Mouse (Mus musculus): ENCODE results near the gene Prkca. TPM values are rescaled to one million over a fixed set of nuclear protein-coding genes. Genes with fewer than 3 reads are reported as not detected.
A peak's percentile ranks its signal among the peaks of the same experiment; 100 is the strongest.

Gene Prkca
- 5.1 and 6.5 TPM in 2 replicates for polyA plus RNA-seq (2015; fragmentation: Nextera tagmentation; extraction: Ambion mirVana)

- Histone ChIP-seq H3K9me3 (replicated peaks; ENCODE audit: control insufficient read depth, low read length, poor library complexity, severe bottlenecking) (no peaks in the 10 kb centered on the region), H3K4me2 (ENCODE audit: low read length) (peak within 1 kb of the TSS; percentile 95), H3K9ac (ENCODE audit: low read depth, low read length) (peak within 1 kb of the TSS; percentile 96), H3K36me3 (ENCODE audit: control insufficient read depth, insufficient read depth, low read length) (no peaks in the 10 kb centered on the region), H3K4me1 (ENCODE audit: control insufficient read depth, insufficient read depth, low read length) (peaks cover 22% of the 10 kb centered on the region), H3K4me3 (ENCODE audit: low read depth, low read length) (peak within 1 kb of the TSS; percentile 79), H3K27me3 (ENCODE audit: control insufficient read depth, insufficient read depth, low read depth, low read length) (no peaks in the 10 kb centered on the region), H3K27ac (ENCODE audit: low read length) (peak within 1 kb of the TSS; percentile 92)
- 0% methylated on average over 41 of the region's 63 CpGs for WGBS
- peak; percentile 96 for ATAC-seq
These were observed at the start of gene Prkca for GRCm38 (mm10) chr11:108343789-108344462. Prkca (minus strand) TSS chr11:108343928.

GRCm38 (mm10) chr11:108385666-108386024 is 41.9 kb upstream of the Prkca start:
- ATAC-seq = no peak
- H3K9me3 ChIP-seq (replicated peaks; ENCODE audit: control insufficient read depth, low read length, poor library complexity, severe bottlenecking) = no peaks in the 10 kb centered on the region
- H3K4me2 ChIP-seq (ENCODE audit: low read length) = no peak overlapping the region
- H3K36me3 ChIP-seq (ENCODE audit: control insufficient read depth, insufficient read depth, low read length) = no peaks in the 10 kb centered on the region
- peaks cover 4% of the 10 kb centered on the region for H3K4me1 ChIP-seq (ENCODE audit: control insufficient read depth, insufficient read depth, low read length)
- H3K27me3 ChIP-seq (ENCODE audit: control insufficient read depth, insufficient read depth, low read depth, low read length) = no peaks in the 10 kb centered on the region
- 93% methylated on average over 1 of the region's 1 CpGs for WGBS
- no peak overlapping the region for H3K9ac ChIP-seq (ENCODE audit: low read depth, low read length)
- H3K4me3 ChIP-seq (ENCODE audit: low read depth, low read length) = no peak overlapping the region
- no peak overlapping the region for H3K27ac ChIP-seq (ENCODE audit: low read length)

DNA sequence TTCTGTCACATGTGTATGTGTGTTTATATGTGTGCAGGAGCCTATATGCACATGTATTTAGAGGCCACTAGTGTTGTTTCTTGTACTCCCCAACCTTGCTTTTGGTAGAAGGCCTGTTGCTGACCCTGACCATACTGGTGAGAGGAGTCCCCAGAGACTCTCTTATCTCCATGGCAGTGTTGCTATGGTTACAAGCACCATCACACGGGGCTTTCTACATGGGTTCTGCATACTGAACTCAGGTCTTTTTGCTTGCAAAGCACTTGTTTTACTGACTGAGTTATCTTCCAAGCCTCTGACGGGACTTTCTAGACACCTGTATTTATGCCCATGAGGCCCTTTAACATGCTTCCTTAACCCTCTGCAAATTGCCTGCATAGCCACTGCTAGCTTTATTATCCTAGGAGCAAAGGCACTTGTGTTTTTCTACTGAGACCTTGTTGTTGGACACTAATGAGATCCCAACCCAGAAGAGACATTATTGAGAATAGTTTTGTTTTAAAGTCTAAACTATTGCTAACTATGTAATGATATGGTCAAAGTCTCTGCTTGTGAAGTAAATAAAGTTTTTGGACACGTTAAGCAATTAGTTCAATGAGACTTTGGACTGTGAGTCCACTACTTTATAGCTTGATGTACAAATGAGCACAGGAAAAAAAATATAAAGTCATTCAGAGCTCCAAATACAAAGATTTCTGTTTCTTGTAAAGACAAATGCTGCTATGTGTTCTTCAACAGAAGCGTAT is 41.4 kb upstream of the Prkca start:
- H3K4me2 ChIP-seq (ENCODE audit: low read length) = no peak overlapping the region
- H3K27ac ChIP-seq (ENCODE audit: low read length) = no peak overlapping the region
- no peak for ATAC-seq
- 56% methylated on average over 4 of the region's 4 CpGs for WGBS
- no peak overlapping the region for H3K9ac ChIP-seq (ENCODE audit: low read depth, low read length)
- H3K4me3 ChIP-seq (ENCODE audit: low read depth, low read length) = no peak overlapping the region
- peaks cover 4% of the 10 kb centered on the region for H3K4me1 ChIP-seq (ENCODE audit: control insufficient read depth, insufficient read depth, low read length)
- no peaks in the 10 kb centered on the region for H3K27me3 ChIP-seq (ENCODE audit: control insufficient read depth, insufficient read depth, low read depth, low read length)
- H3K9me3 ChIP-seq (replicated peaks; ENCODE audit: control insufficient read depth, low read length, poor library complexity, severe bottlenecking) = no peaks in the 10 kb centered on the region
- H3K36me3 ChIP-seq (ENCODE audit: control insufficient read depth, insufficient read depth, low read length) = no peaks in the 10 kb centered on the region

DNA sequence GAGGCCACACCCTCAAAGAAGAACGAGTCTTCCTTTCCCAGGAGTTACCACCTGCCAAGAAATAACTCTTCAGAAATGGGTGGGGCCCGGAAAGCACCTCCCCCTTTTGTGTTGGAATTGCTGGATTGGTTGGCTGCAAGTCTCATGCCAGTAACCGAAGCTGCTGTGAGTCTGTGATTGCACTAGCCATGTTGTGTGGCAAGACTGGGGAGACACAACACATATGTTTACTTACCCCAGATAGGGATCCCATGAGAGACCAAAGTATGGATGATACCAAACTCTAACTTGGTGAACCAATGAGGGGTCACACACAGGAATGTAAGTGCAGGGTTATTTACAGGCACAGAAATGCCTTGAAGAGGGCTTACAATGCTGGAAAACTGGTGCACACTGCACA is 38.9 kb upstream of the Prkca start:
- Histone ChIP-seq H3K27me3 (ENCODE audit: control insufficient read depth, insufficient read depth, low read depth, low read length) (no peaks in the 10 kb centered on the region), H3K4me2 (ENCODE audit: low read length) (no peak overlapping the region), H3K4me1 (ENCODE audit: control insufficient read depth, insufficient read depth, low read length) (peaks cover 7% of the 10 kb centered on the region), H3K4me3 (ENCODE audit: low read depth, low read length) (no peak overlapping the region), H3K9ac (ENCODE audit: low read depth, low read length) (no peak overlapping the region), H3K9me3 (replicated peaks; ENCODE audit: control insufficient read depth, low read length, poor library complexity, severe bottlenecking) (no peaks in the 10 kb centered on the region), H3K36me3 (ENCODE audit: control insufficient read depth, insufficient read depth, low read length) (no peaks in the 10 kb centered on the region), H3K27ac (ENCODE audit: low read length) (no peak overlapping the region)
- WGBS = 85% methylated on average over 3 of the region's 3 CpGs
- no peak for ATAC-seq

GRCm38 (mm10) chr11:108378363-108378751 is 34.6 kb upstream of the Prkca start:
- no peak overlapping the region for H3K27ac ChIP-seq (ENCODE audit: low read length)
- no peaks in the 10 kb centered on the region for H3K9me3 ChIP-seq (replicated peaks; ENCODE audit: control insufficient read depth, low read length, poor library complexity, severe bottlenecking)
- no peaks in the 10 kb centered on the region for H3K36me3 ChIP-seq (ENCODE audit: control insufficient read depth, insufficient read depth, low read length)
- no peak for ATAC-seq
- 75% methylated on average over 4 of the region's 4 CpGs for WGBS
- peaks cover 5% of the 10 kb centered on the region; the same call in 1 of the 2 replicates for H3K4me1 ChIP-seq (ENCODE audit: control insufficient read depth, insufficient read depth, low read length)
- H3K4me3 ChIP-seq (ENCODE audit: low read depth, low read length) = no peak overlapping the region
- no peak overlapping the region for H3K9ac ChIP-seq (ENCODE audit: low read depth, low read length)
- H3K4me2 ChIP-seq (ENCODE audit: low read length) = no peak overlapping the region
- H3K27me3 ChIP-seq (ENCODE audit: control insufficient read depth, insufficient read depth, low read depth, low read length) = no peaks in the 10 kb centered on the region

DNA sequence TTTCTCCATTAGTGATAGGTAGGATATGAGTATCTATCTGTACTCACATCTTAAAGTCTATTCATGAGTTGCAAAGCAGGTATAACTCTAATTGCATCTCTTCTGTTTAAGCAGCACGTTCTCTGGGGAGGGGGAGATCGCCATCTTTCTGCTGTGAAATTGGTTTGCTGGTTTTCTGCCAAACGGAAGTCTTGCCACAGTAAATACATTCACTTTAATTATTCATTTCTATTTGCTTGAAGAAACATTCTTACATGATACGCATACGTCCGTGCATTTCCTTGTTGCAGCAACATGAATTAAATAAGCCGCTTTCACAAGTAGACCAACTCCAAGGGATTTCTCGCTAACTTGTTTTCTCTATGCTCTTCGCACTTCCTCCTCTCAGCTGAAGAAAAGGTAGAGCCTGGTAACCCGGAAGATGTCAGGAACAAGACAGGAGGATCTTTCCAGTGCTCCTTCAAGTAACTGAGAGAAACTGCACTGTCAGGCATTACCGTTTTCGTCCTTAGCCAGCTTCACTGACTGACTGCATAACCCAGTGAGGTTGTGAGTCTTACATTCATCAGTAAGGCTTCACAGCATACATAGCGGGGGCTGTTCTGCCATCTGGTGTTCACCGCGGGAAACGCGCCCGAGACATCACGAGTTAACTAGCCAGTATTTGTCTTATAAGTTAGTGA is 34.1 kb upstream of the Prkca start:
- WGBS = 30% methylated on average over 19 of the region's 19 CpGs
- ATAC-seq = peak; percentile 93
- Histone ChIP-seq H3K36me3 (ENCODE audit: control insufficient read depth, insufficient read depth, low read length) (no peaks in the 10 kb centered on the region), H3K4me3 (ENCODE audit: low read depth, low read length) (peak overlapping the region; percentile 9; the same call in 1 of the 2 replicates), H3K27ac (ENCODE audit: low read length) (0 out of 2 replicates have a peak overlapping the region, but pooled peaks have one; percentile 43), H3K27me3 (ENCODE audit: control insufficient read depth, insufficient read depth, low read depth, low read length) (no peaks in the 10 kb centered on the region), H3K9ac (ENCODE audit: low read depth, low read length) (0 out of 2 replicates have a peak overlapping the region, but pooled peaks have one; percentile 22), H3K4me2 (ENCODE audit: low read length) (peak overlapping the region; percentile 43), H3K9me3 (replicated peaks; ENCODE audit: control insufficient read depth, low read length, poor library complexity, severe bottlenecking) (no peaks in the 10 kb centered on the region), H3K4me1 (ENCODE audit: control insufficient read depth, insufficient read depth, low read length) (peaks cover 5% of the 10 kb centered on the region; the same call in 1 of the 2 replicates)

GRCm38 (mm10) chr11:108376815-108377214 is 33.1 kb upstream of the Prkca start:
- Histone ChIP-seq H3K27ac (ENCODE audit: low read length) (no peak overlapping the region), H3K4me2 (ENCODE audit: low read length) (no peak overlapping the region), H3K4me1 (ENCODE audit: control insufficient read depth, insufficient read depth, low read length) (peaks cover 5% of the 10 kb centered on the region; the same call in 1 of the 2 replicates), H3K27me3 (ENCODE audit: control insufficient read depth, insufficient read depth, low read depth, low read length) (no peaks in the 10 kb centered on the region), H3K9me3 (replicated peaks; ENCODE audit: control insufficient read depth, low read length, poor library complexity, severe bottlenecking) (no peaks in the 10 kb centered on the region), H3K36me3 (ENCODE audit: control insufficient read depth, insufficient read depth, low read length) (no peaks in the 10 kb centered on the region), H3K4me3 (ENCODE audit: low read depth, low read length) (no peak overlapping the region), H3K9ac (ENCODE audit: low read depth, low read length) (no peak overlapping the region)
- 90% methylated on average over 7 of the region's 7 CpGs for WGBS
- ATAC-seq = no peak

GRCm38 (mm10) chr11:108367046-108367445 is 23.3 kb upstream of the Prkca start:
- Histone ChIP-seq H3K4me3 (ENCODE audit: low read depth, low read length) (no peak overlapping the region), H3K4me1 (ENCODE audit: control insufficient read depth, insufficient read depth, low read length) (no peaks in the 10 kb centered on the region), H3K4me2 (ENCODE audit: low read length) (no peak overlapping the region), H3K9me3 (replicated peaks; ENCODE audit: control insufficient read depth, low read length, poor library complexity, severe bottlenecking) (no peaks in the 10 kb centered on the region), H3K27ac (ENCODE audit: low read length) (no peak overlapping the region), H3K9ac (ENCODE audit: low read depth, low read length) (no peak overlapping the region), H3K36me3 (ENCODE audit: control insufficient read depth, insufficient read depth, low read length) (no peaks in the 10 kb centered on the region), H3K27me3 (ENCODE audit: control insufficient read depth, insufficient read depth, low read depth, low read length) (no peaks in the 10 kb centered on the region)
- 71% methylated on average over 1 of the region's 1 CpGs for WGBS
- no peak for ATAC-seq

GRCm38 (mm10) chr11:108365600-108365999 is 21.9 kb upstream of the Prkca start:
- Histone ChIP-seq H3K4me2 (ENCODE audit: low read length) (no peak overlapping the region), H3K27me3 (ENCODE audit: control insufficient read depth, insufficient read depth, low read depth, low read length) (no peaks in the 10 kb centered on the region), H3K36me3 (ENCODE audit: control insufficient read depth, insufficient read depth, low read length) (no peaks in the 10 kb centered on the region), H3K9me3 (replicated peaks; ENCODE audit: control insufficient read depth, low read length, poor library complexity, severe bottlenecking) (no peaks in the 10 kb centered on the region), H3K9ac (ENCODE audit: low read depth, low read length) (no peak overlapping the region), H3K27ac (ENCODE audit: low read length) (no peak overlapping the region), H3K4me3 (ENCODE audit: low read depth, low read length) (no peak overlapping the region), H3K4me1 (ENCODE audit: control insufficient read depth, insufficient read depth, low read length) (no peaks in the 10 kb centered on the region)
- 73% methylated on average over 7 of the region's 7 CpGs for WGBS
- no peak for ATAC-seq

Measured in midbrain, embryonic 16.5 days (tissue).